Mouse (Mus musculus): ENCODE measurements around the gene Stab2.

DNA sequence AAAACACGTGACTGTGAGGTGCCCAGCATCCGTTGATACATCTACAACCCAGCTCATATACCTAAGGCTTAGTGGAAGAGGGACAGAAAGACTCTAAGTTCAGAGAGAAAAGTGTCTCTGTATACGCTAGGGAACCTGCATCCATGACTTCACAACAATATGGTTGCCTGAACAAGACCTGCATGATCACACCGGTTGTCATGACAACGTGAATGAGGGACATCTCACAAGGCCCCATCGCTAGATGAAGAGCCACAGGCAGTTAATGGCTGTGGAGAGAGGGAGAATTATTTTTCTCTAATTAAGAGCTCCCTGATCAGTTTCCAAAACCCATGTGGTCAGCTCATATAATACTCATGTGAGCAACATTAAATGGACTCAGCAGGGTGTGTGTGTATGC, 155.7 kb downstream of the Stab2 start:
- TF ChIP-seq CTCF (IDR thresholded peaks at IDR 0.05; ENCODE audit: low read depth, low read length) (no peak), POLR2A (IDR thresholded peaks at IDR 0.05; ENCODE audit: extremely low read depth, insufficient read depth, low read length) (no peak)

All from liver, adult 2 months (tissue).